Mouse (Mus musculus) intestine, embryonic 14.5 days (tissue): ENCODE measurements around the gene Ffar2. TPM values are rescaled to one million over a fixed set of nuclear protein-coding genes. Genes with fewer than 3 reads are reported as not detected.
A peak's percentile ranks its signal among the peaks of the same experiment; 100 is the strongest.

Experiments used
- ATAC-seq: fragments of 200-750 bp; cut with Nextera tagmentation; replicated peaks from 2 replicates; pipeline ENCODE4 v1.8.0; 2017; ENCODE audit warnings: low read depth, moderate number of reproducible peaks, moderate TSS enrichment, moderate library complexity; ENCODE audit not compliant: low FRiP score, low TSS enrichment
- DNase-seq: peaks from one replicate; pipeline ENCODE4 v3.0.0-alpha.2; 2018; ENCODE audit warnings: low spot score
- H3K27ac ChIP-seq: fragments of 300-500 bp; sonication (generic); 2 replicates; pipeline ENCODE4 v1.5.1; 2014; ENCODE audit warnings: low read depth, mild to moderate bottlenecking, control low read depth
- H3K27me3 ChIP-seq: fragments of 300-500 bp; sonication (generic); replicated peaks from 2 replicates; pipeline ENCODE4 v1.6.1; 2014; ENCODE audit warnings: low read length, control low read depth; ENCODE audit not compliant: control insufficient read depth, insufficient read depth
- H3K36me3 ChIP-seq: fragments of 300-500 bp; sonication (generic); 2 replicates; pipeline ENCODE4 v1.6.1; 2014; ENCODE audit warnings: low read length, control low read depth; ENCODE audit not compliant: control insufficient read depth, insufficient read depth
- H3K4me1 ChIP-seq: fragments of 300-500 bp; sonication (generic); replicated peaks from 2 replicates; pipeline ENCODE4 v1.6.1; 2014; ENCODE audit warnings: low read length, control low read depth, mixed read lengths; ENCODE audit not compliant: control insufficient read depth, insufficient read depth
- H3K4me2 ChIP-seq: fragments of 300-500 bp; sonication (generic); 2 replicates; pipeline ENCODE4 v1.6.1; 2014; ENCODE audit warnings: low read length
- H3K4me3 ChIP-seq: fragments of 300-500 bp; sonication (generic); 2 replicates; pipeline ENCODE4 v1.5.1; 2014; ENCODE audit warnings: low read depth, low read length, control low read depth, mixed read lengths
- H3K9ac ChIP-seq: fragments of 300-500 bp; sonication (generic); 2 replicates; pipeline ENCODE4 v1.6.1; 2014; ENCODE audit warnings: mild to moderate bottlenecking, low read length
- H3K9me3 ChIP-seq: fragments of 300-500 bp; sonication (generic); 2 replicates; pipeline ENCODE4 v1.6.1; 2016; ENCODE audit warnings: low read length, control low read depth; ENCODE audit not compliant: control insufficient read depth
- WGBS: fragments of 180-500 bp; shearing (Covaris S2); extraction: QIAGEN DNeasy Blood & Tissue Kit; methylation state at CpG from one replicate; pipeline ENCODE4 v1.1.7; 2014; 5-methylcytosine and 5-hydroxymethylcytosine counted together
- polyA plus RNA-seq: library from polyadenylated mRNA; unstranded; fragments of >200 nt; fragmentation: Nextera tagmentation; extraction: Ambion mirVana; gene quantifications from 2 replicates; pipeline ENCODE4 v1.2.1, GENCODE M21; 2014

Gene Ffar2
- polyA plus RNA-seq, result 2.4 and 5.9 TPM in 2 replicates

- Histone ChIP-seq H3K36me3 (no peaks in the 10 kb centered on the region), H3K9ac (no peak within 1 kb of the TSS), H3K4me1 (peaks cover 7% of the 10 kb centered on the region), H3K9me3 (no peaks in the 10 kb centered on the region), H3K4me2 (no peak within 1 kb of the TSS), H3K27me3 (no peaks in the 10 kb centered on the region), H3K27ac (no peak within 1 kb of the TSS), H3K4me3 (no peak within 1 kb of the TSS)
- 88% methylated on average over 18 of the region's 18 CpGs for WGBS
- no peak for ATAC-seq
- no peak for DNase-seq
Observed at GRCm38 (mm10) chr7:30823675-30824074, at the start of gene Ffar2. Ffar2 (minus strand) TSS chr7:30823775.

GRCm38 (mm10) chr7:30873083-30873482 is 49.5 kb upstream of the Ffar2 start:
- Histone ChIP-seq H3K27me3 (peaks cover 4% of the 10 kb centered on the region; the same call in 1 of the 2 replicates), H3K4me2 (no peak overlapping the region), H3K4me3 (no peak overlapping the region), H3K36me3 (no peaks in the 10 kb centered on the region), H3K27ac (no peak overlapping the region), H3K4me1 (no peaks in the 10 kb centered on the region), H3K9me3 (no peaks in the 10 kb centered on the region), H3K9ac (no peak overlapping the region)
- ATAC-seq (no peak; the same call in 1 of the 2 replicates), DNase-seq (peak; percentile 86)
- WGBS, result 20% methylated on average over 15 of the region's 15 CpGs

GRCm38 (mm10) chr7:30863386-30863785 is 39.8 kb upstream of the Ffar2 start:
- H3K9ac ChIP-seq, result no peak overlapping the region
- 72% methylated on average over 8 of the region's 8 CpGs for WGBS
- H3K4me3 ChIP-seq, result no peak overlapping the region
- ATAC-seq (no peak), DNase-seq (no peak)
- H3K27me3 ChIP-seq, result no peaks in the 10 kb centered on the region
- H3K4me1 ChIP-seq, result no peaks in the 10 kb centered on the region
- no peaks in the 10 kb centered on the region for H3K9me3 ChIP-seq
- no peaks in the 10 kb centered on the region for H3K36me3 ChIP-seq
- H3K27ac ChIP-seq, result no peak overlapping the region
- H3K4me2 ChIP-seq, result no peak overlapping the region

- Histone ChIP-seq H3K27ac (no peak within 1 kb of the TSS), H3K9ac (no peak within 1 kb of the TSS), H3K4me1 (no peaks in the 10 kb centered on the region), H3K4me3 (no peak within 1 kb of the TSS), H3K36me3 (no peaks in the 10 kb centered on the region), H3K4me2 (no peak within 1 kb of the TSS), H3K27me3 (no peaks in the 10 kb centered on the region), H3K9me3 (no peaks in the 10 kb centered on the region)
- WGBS, result 84% methylated on average over 12 of the region's 12 CpGs
- DNase-seq, result no peak
- ATAC-seq, result no peak
Observed at GRCm38 (mm10) chr7:30861464-30861863, 37.9 kb upstream of the Ffar2 start, which contains the start of gene Ffar1. Ffar1 (minus strand) TSS chr7:30861564.

- ATAC-seq, result peak; percentile 64
- no peaks in the 10 kb centered on the region for H3K9me3 ChIP-seq
- H3K36me3 ChIP-seq, result no peaks in the 10 kb centered on the region
- no peaks in the 10 kb centered on the region for H3K27me3 ChIP-seq
- H3K4me3 ChIP-seq, result no peak overlapping the region
- H3K9ac ChIP-seq, result no peak overlapping the region
- 9% methylated on average over 15 of the region's 16 CpGs for WGBS
- DNase-seq, result peak; percentile 81
- no peaks in the 10 kb centered on the region for H3K4me1 ChIP-seq
- H3K4me2 ChIP-seq, result peak overlapping the region; percentile 40
- H3K27ac ChIP-seq, result no peak overlapping the region
Observed at GRCm38 (mm10) chr7:30859635-30860402, 36.2 kb upstream of the Ffar2 start.

- Histone ChIP-seq H3K4me1 (no peaks in the 10 kb centered on the region), H3K9me3 (no peaks in the 10 kb centered on the region), H3K27ac (no peak overlapping the region), H3K27me3 (no peaks in the 10 kb centered on the region), H3K4me2 (no peak overlapping the region), H3K4me3 (no peak overlapping the region), H3K9ac (no peak overlapping the region), H3K36me3 (no peaks in the 10 kb centered on the region)
- ATAC-seq (peak; percentile 54), DNase-seq (peak; percentile 85)
Observed at GRCm38 (mm10) chr7:30859290-30859634, 35.7 kb upstream of the Ffar2 start.

GRCm38 (mm10) chr7:30857746-30858145 is 34.2 kb upstream of the Ffar2 start:
- Histone ChIP-seq H3K4me2 (no peak overlapping the region), H3K4me3 (no peak overlapping the region), H3K9ac (no peak overlapping the region), H3K27ac (no peak overlapping the region), H3K36me3 (no peaks in the 10 kb centered on the region), H3K27me3 (no peaks in the 10 kb centered on the region), H3K9me3 (no peaks in the 10 kb centered on the region), H3K4me1 (no peaks in the 10 kb centered on the region)
- no peak for ATAC-seq
- no peak for DNase-seq
- 85% methylated on average over 1 of the region's 1 CpGs for WGBS

GRCm38 (mm10) chr7:30856078-30856477 is 32.5 kb upstream of the Ffar2 start, which contains the start of gene Ffar3:
Ffar3 (minus strand) TSS chr7:30856178.
- H3K27me3 ChIP-seq, result no peaks in the 10 kb centered on the region
- H3K27ac ChIP-seq, result no peak within 1 kb of the TSS
- H3K9me3 ChIP-seq, result no peaks in the 10 kb centered on the region
- no peak within 1 kb of the TSS for H3K4me2 ChIP-seq
- H3K9ac ChIP-seq, result no peak within 1 kb of the TSS
- DNase-seq (no peak), ATAC-seq (no peak)
- 78% methylated on average over 6 of the region's 6 CpGs for WGBS
- no peak within 1 kb of the TSS for H3K4me3 ChIP-seq
- no peaks in the 10 kb centered on the region for H3K4me1 ChIP-seq
- no peaks in the 10 kb centered on the region for H3K36me3 ChIP-seq

GRCm38 (mm10) chr7:30851421-30851820 is 27.8 kb upstream of the Ffar2 start:
- H3K27ac ChIP-seq, result no peak overlapping the region
- no peaks in the 10 kb centered on the region for H3K27me3 ChIP-seq
- H3K4me2 ChIP-seq, result no peak overlapping the region
- no peak overlapping the region for H3K9ac ChIP-seq
- ATAC-seq (no peak), DNase-seq (no peak)
- H3K4me3 ChIP-seq, result no peak overlapping the region
- H3K36me3 ChIP-seq, result no peaks in the 10 kb centered on the region
- WGBS, result 92% methylated on average over 1 of the region's 1 CpGs
- H3K4me1 ChIP-seq, result no peaks in the 10 kb centered on the region
- H3K9me3 ChIP-seq, result no peaks in the 10 kb centered on the region
